Mouse (Mus musculus) megakaryocyte progenitor cell, adult 5-6 weeks (primary cell): ENCODE data around the gene Nfkbia. TPM values are rescaled to one million over a fixed set of nuclear protein-coding genes. Genes with fewer than 3 reads are reported as not detected.

Experiments used
- ATAC-seq: replicated peaks from 2 replicates; pipeline ENCODE4 v1.8.0; 2016; ENCODE audit warnings: mild to moderate bottlenecking, moderate TSS enrichment, inconsistent platforms; ENCODE audit not compliant: poor library complexity
- total RNA-seq, 2 experiments: library from RNA; stranded (forward) in 1 of 2; stranded (reverse) in 1 of 2; fragments of 157-497, 149-512 nt in 1 of 2; fragments of 200-1000 nt in 1 of 2; gene quantifications; 2 replicates each; pipeline versions ENCODE4 v1.2.3 to v1.2.4; 2015 to 2017

Gene Nfkbia
- total RNA-seq, 2 experiments from 2014 or later: 40.6 to 69.6 TPM

- no peak for ATAC-seq
Observed at GRCm38 (mm10) chr12:55490722-55491449, 1.6 kb downstream of the Nfkbia start.

GRCm38 (mm10) chr12:55489986-55490721 lies 2.3 kb downstream of the Nfkbia start:
- no peak for ATAC-seq

GRCm38 (mm10) chr12:55488661-55489447 lies 3.6 kb downstream of the Nfkbia start:
- peak; percentile 56 for ATAC-seq

- ATAC-seq: no peak
Observed at GRCm38 (mm10) chr12:55487843-55488660, 4.4 kb downstream of the Nfkbia start.

- ATAC-seq: no peak
Observed at GRCm38 (mm10) chr12:55486923-55487674, 5.3 kb downstream of the Nfkbia start.

- ATAC-seq: no peak
Observed at GRCm38 (mm10) chr12:55484800-55485199, 7.6 kb downstream of the Nfkbia start.

- ATAC-seq: no peak
Observed at GRCm38 (mm10) chr12:55484079-55484774, 8.2 kb downstream of the Nfkbia start.

- ATAC-seq: no peak
Observed at GRCm38 (mm10) chr12:55483591-55483990, 8.9 kb downstream of the Nfkbia start.

- ATAC-seq: no peak
Observed at GRCm38 (mm10) chr12:55482732-55483131, 9.7 kb downstream of the Nfkbia start.

GRCm38 (mm10) chr12:55481739-55482138 lies 10.7 kb downstream of the Nfkbia start:
- no peak for ATAC-seq

GRCm38 (mm10) chr12:55480471-55481153 lies 11.8 kb downstream of the Nfkbia start:
- no peak for ATAC-seq

- no peak for ATAC-seq
Observed at GRCm38 (mm10) chr12:55478901-55479300, 13.5 kb downstream of the Nfkbia start.

- peak; percentile 48 for ATAC-seq
Observed at GRCm38 (mm10) chr12:55474209-55474583, 18.3 kb downstream of the Nfkbia start.

- ATAC-seq: peak; percentile 88
Observed at GRCm38 (mm10) chr12:55473250-55474208, 18.9 kb downstream of the Nfkbia start.

GRCm38 (mm10) chr12:55471344-55471743 lies 21.1 kb downstream of the Nfkbia start:
- ATAC-seq: no peak

GRCm38 (mm10) chr12:55470442-55470841 lies 22.0 kb downstream of the Nfkbia start:
- no peak for ATAC-seq

- no peak for ATAC-seq
Observed at GRCm38 (mm10) chr12:55467331-55468180, 24.9 kb downstream of the Nfkbia start.
